Mouse (Mus musculus): Measurements from ENCODE around the gene Ugt3a2.

Gene Ugt3a2

DNA sequence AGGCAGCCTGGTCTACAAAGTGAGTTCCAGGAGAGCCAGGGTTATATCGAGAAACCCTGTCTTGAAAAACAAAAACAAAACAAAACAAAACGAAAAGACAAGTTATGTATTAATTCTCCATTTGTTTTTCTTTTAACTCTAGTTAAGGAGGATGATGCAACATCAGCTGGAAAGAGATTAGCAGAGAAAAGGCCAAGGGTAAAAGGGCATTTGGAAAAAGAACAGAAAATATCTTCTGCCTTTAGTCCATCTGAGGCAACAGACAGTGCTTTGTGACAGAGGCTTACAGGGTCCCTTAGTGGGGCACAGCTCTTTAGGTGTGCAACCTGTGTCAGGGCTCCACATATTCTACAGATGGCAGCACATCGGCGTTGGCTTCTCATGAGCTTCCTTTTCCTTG lies at the start of gene Ugt3a2:
Gene Ugt3a2 (plus strand): TSS at position 210 of the 400 bp plus-strand sequence.
- no peak for DNase-seq (ENCODE audit: low spot score in 2 of 2)

DNA sequence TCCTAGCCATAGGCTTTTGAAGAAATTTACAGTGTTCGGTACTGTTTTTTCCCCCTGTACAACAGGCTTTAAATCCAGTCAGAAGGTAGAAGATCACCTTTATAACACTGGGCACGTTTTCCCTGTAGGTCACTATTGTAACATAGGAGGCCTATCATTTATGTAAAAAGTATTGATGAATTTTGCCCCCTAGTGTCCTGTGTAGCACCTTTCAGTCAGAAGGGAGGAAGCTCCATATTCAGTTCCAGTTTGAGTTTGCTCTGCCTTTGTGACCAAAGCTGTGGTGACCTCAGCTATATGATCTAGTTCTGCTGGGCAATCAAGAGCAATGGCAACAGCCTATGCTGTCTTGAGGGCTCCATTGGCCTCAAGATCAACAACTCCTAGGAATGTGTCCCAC lies 45.7 kb upstream of the Ugt3a2 start:
- no peak for DNase-seq (ENCODE audit: low spot score in 2 of 2)

DNA sequence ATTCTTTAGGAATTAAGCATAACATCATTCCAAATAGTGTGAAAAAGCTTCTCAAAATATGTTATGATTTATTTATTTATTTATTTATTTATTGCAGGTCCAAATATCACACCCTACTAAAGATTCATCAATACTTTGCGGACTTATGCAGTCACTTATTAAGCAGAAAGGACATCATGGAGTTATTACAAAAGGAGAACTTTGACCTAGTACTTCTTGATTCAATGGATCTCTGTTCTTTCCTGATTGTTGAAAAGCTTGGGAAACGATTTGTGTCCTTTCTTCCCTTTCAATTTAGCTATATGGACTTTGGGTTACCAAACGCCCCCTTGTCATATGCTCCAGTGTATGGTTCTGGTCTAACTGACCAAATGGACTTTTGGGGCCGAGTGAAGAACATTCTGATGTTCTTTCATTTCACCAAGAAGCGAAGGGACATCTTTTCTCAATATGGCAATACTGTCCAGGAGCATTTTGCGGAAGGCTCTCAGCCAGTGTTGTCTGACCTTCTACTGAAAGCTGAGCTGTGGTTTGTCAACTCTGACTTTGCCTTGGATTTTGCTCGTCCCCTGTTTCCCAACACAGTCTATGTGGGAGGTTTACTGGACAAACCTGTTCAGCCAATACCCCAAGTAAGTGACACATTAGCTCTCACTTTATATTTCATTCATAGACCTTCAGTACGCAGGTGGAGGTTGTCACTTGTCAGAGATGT lies 29.2 kb upstream of the Ugt3a2 start:
- DNase-seq (ENCODE audit: low spot score in 2 of 2): no peak

DNA sequence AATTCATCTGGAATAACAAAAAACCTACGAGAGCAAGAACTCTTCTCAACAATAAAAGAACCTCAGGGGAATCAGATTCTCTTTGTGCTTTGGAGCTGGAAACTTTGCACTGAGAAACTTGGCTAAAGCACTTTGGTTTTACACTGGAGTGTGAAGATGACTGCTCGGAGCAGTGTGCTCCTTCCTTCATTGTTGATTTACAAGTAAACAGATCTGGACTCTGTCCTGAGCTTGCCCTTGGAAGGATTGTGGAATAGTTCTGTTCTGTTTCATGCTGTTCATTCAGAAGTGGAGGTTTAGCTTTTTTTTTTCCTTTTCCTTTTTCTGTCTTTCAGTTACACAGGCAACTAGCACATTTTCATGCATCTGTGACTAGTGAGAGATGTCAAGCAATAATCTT lies 754 bp upstream of the Ugt3a2 start:
- no peak for DNase-seq (ENCODE audit: low spot score in 2 of 2)

DNA sequence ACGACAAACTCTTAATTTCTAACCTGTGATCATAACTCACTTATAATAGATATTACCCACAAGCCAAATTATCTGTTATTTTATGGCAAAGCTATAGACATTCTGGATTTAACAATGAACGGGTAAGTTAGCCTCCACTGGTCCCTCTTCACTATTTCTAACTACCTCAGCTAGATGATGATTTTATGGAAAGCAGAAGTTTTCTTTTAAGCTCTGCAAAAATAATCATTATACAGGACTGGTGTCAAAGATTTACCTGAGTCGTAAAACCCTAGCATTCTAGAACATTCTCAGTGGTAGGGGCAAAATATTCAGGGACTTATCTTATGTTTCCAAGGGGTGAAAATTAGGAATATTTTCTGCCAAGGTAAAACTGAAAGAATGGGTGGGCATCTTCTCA lies 1.3 kb downstream of the Ugt3a2 start:
- no peak for DNase-seq (ENCODE audit: low spot score in 2 of 2)

DNA sequence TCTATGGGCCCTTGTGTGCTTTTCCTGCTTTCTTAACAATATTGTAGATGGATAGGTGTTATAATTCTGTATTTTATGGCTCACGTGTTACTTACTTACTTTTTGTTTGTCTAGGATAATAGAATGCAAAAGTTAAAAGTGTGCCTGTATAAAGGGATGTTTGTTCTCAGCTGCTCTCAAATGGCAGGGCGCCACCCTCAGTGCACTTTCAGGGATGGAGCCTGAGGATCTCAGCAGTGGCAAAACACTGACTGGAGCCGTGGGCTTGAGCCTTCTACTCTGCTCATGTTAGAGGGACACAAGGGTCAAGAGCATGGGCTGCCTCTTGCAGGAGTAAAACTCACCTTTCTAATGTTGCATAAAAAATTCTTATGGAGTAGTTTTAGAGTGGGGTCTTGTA lies 1.7 kb downstream of the Ugt3a2 start:
- DNase-seq (ENCODE audit: low spot score in 2 of 2): no peak

DNA sequence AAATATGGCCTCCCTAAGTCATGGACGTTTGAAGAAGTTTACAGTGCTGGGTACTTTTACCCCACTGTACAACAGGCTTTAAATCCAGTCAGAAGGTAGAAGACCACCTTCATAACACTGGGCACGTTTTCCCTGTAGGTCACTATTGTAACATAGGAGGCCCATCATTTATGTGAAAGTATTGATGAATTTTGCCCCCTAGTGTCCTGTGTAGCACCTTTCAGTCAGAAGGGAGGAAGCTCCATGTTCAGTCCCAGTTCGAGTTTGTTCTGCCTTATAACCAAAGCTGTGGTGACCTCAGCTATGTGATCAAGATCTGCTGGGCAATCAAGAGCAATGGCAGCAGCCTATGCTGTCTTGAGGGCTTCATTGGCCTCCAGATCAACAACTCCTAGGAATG lies 13.4 kb downstream of the Ugt3a2 start:
- no peak for DNase-seq (ENCODE audit: low spot score in 2 of 2)

DNA sequence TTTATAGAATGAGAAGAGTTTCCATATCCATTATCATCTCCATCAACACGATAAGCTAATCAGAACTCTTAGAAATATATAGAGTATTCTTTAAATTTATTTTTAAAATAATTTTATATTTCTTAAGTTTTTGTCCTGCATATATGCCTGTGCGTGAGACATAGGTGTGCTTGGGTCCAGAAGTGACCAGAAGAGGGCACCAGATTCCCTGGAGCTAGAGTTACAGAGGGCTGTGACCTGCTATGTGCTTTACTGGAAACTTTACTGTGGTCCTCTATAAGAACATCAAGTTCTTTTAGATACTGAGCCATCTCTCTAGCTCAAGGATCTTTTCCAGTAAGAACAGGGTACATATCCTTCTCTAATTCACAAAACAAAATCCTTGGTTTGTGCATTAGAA lies 27.5 kb downstream of the Ugt3a2 start:
- no peak for DNase-seq (ENCODE audit: low spot score in 2 of 2)

DNA sequence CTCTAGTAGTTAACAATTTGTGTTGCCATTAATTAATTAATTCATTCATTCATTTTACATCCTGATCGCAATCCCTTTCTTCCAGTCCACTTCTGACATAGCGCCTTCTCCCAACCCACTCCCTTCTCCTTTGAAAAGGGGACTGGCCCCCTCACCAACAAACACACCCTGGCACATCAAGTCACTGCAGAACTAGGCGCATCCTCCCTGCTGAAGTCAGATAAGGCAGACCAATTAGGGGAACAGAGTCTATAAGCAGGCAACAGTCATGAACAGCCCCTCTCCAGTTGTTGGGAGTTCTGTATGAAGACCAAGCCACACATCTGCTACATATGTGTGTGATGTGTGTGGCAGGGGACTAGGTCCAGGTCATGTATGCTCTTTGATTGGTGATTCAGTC lies 33.4 kb downstream of the Ugt3a2 start:
- DNase-seq (ENCODE audit: low spot score in 2 of 2): no peak

DNA sequence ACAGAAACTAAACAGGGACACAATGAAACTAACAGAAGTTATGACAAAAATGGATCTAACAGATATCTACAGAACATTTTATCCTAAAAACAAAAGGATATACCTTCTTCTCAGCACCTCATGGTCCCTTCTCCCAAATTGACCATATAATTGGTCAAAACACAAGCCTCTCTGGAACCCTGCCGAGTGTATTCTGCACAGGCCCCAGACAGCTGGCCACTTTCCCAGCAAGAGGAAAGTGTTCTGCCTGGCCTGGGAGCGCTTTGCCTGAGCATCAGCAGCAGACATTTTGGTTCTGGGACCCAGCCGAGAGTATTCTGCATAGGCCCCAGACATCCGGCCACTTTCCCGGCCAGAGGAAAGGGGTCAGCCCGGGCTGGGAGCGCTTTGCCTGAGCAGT lies 40.9 kb downstream of the Ugt3a2 start:
- no peak for DNase-seq (ENCODE audit: low spot score in 2 of 2)

DNA sequence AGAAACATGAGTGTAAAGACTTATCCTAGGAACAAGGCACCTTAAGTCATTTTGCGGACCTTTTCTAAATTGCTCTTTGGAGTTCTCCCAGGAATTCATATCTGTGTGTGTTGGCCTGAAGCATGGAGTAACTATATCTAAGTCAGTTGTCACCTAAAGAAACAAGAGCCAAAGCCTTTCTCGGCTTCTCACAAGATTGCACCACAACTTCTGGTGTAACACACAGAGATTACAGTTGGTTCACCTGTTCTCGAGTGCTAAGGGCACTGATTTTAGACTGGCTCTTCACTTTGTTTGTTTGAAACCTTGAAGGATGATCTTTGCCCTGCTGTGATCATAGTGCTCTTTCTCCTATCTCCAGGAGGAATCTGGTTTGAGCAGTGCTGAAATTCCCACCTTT lies 74.1 kb downstream of the Ugt3a2 start:
- no peak for DNase-seq (ENCODE audit: low spot score in 2 of 2)
